Mouse (Mus musculus) limb, embryonic 11.5 days (tissue): ENCODE results near the gene Eif3c. TPM values are rescaled to one million over a fixed set of nuclear protein-coding genes. Genes with fewer than 3 reads are reported as not detected.

Experiments used
- ATAC-seq: fragments of 200-750 bp; cut with Nextera tagmentation; 2 replicates; pipeline ENCODE4 v1.8.0; 2017; ENCODE audit warnings: low read depth; ENCODE audit not compliant: insufficient number of reproducible peaks, low FRiP score, low TSS enrichment
- DNase-seq: peaks from one replicate; pipeline ENCODE4 v3.0.0-alpha.2; 2015; ENCODE audit warnings: low spot score
- H3K27ac ChIP-seq: fragments of 300-500 bp; sonication (generic); replicated peaks from 2 replicates; pipeline ENCODE4 v1.5.1; 2014; ENCODE audit warnings: low read depth, mild to moderate bottlenecking, low read length
- H3K27me3 ChIP-seq: fragments of 300-500 bp; sonication (generic); 2 replicates; pipeline ENCODE4 v1.6.1; 2014; ENCODE audit warnings: mild to moderate bottlenecking, low read length, mixed read lengths; ENCODE audit not compliant: control insufficient read depth, insufficient read depth
- H3K36me3 ChIP-seq: fragments of 300-500 bp; sonication (generic); 2 replicates; pipeline ENCODE4 v1.6.1; 2014; ENCODE audit warnings: mild to moderate bottlenecking, low read length, moderate library complexity, mixed read lengths; ENCODE audit not compliant: control insufficient read depth, insufficient read depth
- H3K4me1 ChIP-seq: fragments of 300-500 bp; sonication (generic); 2 replicates; pipeline ENCODE4 v1.6.1; 2014; ENCODE audit warnings: low read length, mixed read lengths; ENCODE audit not compliant: control insufficient read depth, insufficient read depth
- H3K4me2 ChIP-seq: fragments of 300-500 bp; sonication (generic); 2 replicates; pipeline ENCODE4 v1.6.1; 2014; ENCODE audit warnings: low read depth, mild to moderate bottlenecking, moderate library complexity; ENCODE audit not compliant: severe bottlenecking
- H3K4me3 ChIP-seq: fragments of 300-500 bp; sonication (generic); 2 replicates; pipeline ENCODE4 v1.5.1; 2014; ENCODE audit warnings: low read depth, low read length
- H3K9ac ChIP-seq: fragments of 300-500 bp; sonication (generic); 2 replicates; pipeline ENCODE4 v1.6.1; 2014; ENCODE audit warnings: mild to moderate bottlenecking, low read length
- H3K9me3 ChIP-seq: fragments of 300-500 bp; sonication (generic); 2 replicates; pipeline ENCODE4 v1.6.1; 2016; ENCODE audit warnings: low read length; ENCODE audit not compliant: control insufficient read depth
- WGBS: fragments of 180-500 bp; shearing (Covaris S2); extraction: QIAGEN DNeasy Blood & Tissue Kit; methylation state at CpG from one replicate; pipeline ENCODE4 v1.1.7; 2014; 5-methylcytosine and 5-hydroxymethylcytosine counted together
- polyA plus RNA-seq: library from polyadenylated mRNA; unstranded; fragments of >200 nt; fragmentation: Nextera tagmentation; extraction: Ambion mirVana; gene quantifications from 2 replicates; pipeline ENCODE4 v1.2.1, GENCODE M21; 2014

Gene Eif3c
- polyA plus RNA-seq = 195 and 204 TPM in 2 replicates

DNA sequence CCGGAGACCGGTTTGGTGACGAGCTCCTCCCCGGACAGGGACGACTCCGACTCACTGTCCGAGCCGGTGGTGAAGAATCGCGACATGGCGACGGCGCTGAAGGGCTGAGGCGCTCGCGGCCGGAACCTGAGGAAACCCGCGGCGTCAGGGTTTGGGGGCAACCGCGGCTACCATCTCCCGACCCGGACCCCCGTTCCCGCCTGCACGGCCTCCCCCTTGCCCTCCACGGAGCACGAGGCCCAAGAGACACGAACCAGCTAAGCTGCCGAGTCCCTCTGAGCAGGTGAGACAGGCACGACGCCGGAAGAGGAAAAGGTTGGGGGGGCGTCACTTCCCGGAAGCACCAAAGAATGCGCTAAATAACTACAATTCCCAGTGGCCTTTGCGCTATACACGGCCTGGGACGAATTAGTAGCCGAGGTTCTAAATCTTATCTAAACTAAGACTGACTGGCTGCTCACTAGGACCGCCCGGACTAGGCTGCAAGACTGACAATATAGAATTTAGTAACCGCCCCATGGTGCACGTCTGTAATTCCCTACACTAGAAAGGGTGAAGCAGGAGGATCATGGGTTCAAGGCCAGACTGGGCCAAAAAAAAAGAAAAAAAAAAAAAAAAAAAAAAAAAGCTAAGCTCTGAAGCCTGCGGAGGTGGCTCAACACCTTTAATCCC is at the start of gene Eif3c:
TSS of gene Eif3c (minus strand) at position 318 of the 672 bp plus-strand sequence.
- WGBS = under 1% methylated on average over 46 of the region's 46 CpGs
- peak within 1 kb of the TSS; percentile 99 for H3K4me3 ChIP-seq
- no peaks in the 10 kb centered on the region for H3K27me3 ChIP-seq
- ATAC-seq (peak; percentile 93), DNase-seq (peak; percentile 92)
- no peaks in the 10 kb centered on the region for H3K9me3 ChIP-seq
- H3K4me2 ChIP-seq = peak within 1 kb of the TSS; percentile 46
- H3K4me1 ChIP-seq = no peaks in the 10 kb centered on the region
- 0 out of 2 replicates have a peak within 1 kb of the TSS, but pooled peaks have one; percentile 12 for H3K27ac ChIP-seq
- peaks cover 23% of the 10 kb centered on the region for H3K36me3 ChIP-seq
- H3K9ac ChIP-seq = peak within 1 kb of the TSS; percentile 80

DNA sequence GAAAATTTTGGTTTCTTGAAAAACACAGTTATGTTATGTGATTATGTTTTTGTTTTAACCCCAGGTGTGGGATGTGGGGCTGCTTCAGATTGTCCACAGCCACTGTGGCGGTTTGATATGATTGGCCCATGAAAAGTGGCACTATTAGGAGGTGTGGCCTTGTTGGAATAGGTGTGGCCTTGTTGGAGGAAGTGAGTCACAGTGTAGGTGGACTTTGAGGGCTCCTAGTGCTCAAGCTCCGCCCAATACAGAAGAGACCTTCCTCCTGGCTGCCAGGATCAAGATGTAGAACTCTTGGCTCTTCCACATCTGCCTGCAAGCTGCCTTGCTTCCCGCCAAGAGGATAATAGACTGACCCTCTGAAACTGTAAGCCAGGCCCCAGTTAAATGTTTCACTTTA is 46.5 kb upstream of the Eif3c start:
- Histone ChIP-seq H3K9ac (no peak overlapping the region), H3K27ac (no peak overlapping the region), H3K36me3 (no peaks in the 10 kb centered on the region), H3K27me3 (no peaks in the 10 kb centered on the region), H3K4me1 (no peaks in the 10 kb centered on the region), H3K4me3 (no peak overlapping the region), H3K9me3 (no peaks in the 10 kb centered on the region), H3K4me2 (no peak overlapping the region)
- DNase-seq (no peak), ATAC-seq (no peak)
- 73% methylated on average over 3 of the region's 3 CpGs for WGBS

- H3K4me3 ChIP-seq = no peak overlapping the region
- DNase-seq = no peak
- WGBS = 87% methylated on average over 5 of the region's 5 CpGs
- H3K27me3 ChIP-seq = no peaks in the 10 kb centered on the region
- no peak overlapping the region for H3K9ac ChIP-seq
- H3K4me1 ChIP-seq = no peaks in the 10 kb centered on the region
- no peaks in the 10 kb centered on the region for H3K36me3 ChIP-seq
- no peak overlapping the region for H3K27ac ChIP-seq
- no peaks in the 10 kb centered on the region for H3K9me3 ChIP-seq
- no peak overlapping the region for H3K4me2 ChIP-seq
- no peak for ATAC-seq
Observed at GRCm38 (mm10) chr7:126607796-126608195, 41.6 kb upstream of the Eif3c start.

DNA sequence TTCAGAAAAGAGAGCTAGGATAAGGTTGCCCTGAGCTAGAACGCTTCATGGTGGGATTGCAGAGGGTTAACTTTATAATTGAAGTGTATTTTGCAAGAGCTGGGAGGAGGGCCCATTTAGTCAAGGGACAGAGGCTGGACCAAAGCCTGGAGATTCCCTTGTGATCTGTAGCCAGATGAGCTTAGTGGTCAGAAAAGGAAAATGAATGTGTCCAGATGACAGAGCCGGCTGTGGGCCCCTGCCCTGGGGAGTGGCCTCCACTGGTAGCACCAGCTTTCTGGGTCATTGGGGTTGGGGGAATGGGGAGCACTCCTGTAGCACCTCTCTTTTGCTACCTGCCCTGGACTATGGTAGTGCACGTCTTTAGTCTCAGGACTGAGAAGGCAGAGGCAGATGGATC is 40.9 kb upstream of the Eif3c start:
- ATAC-seq (no peak), DNase-seq (no peak)
- no peak overlapping the region for H3K27ac ChIP-seq
- H3K9ac ChIP-seq = no peak overlapping the region
- 81% methylated on average over 3 of the region's 3 CpGs for WGBS
- no peaks in the 10 kb centered on the region for H3K9me3 ChIP-seq
- no peak overlapping the region for H3K4me3 ChIP-seq
- no peak overlapping the region for H3K4me2 ChIP-seq
- no peaks in the 10 kb centered on the region for H3K27me3 ChIP-seq
- H3K36me3 ChIP-seq = no peaks in the 10 kb centered on the region
- no peaks in the 10 kb centered on the region for H3K4me1 ChIP-seq

- no peak overlapping the region for H3K27ac ChIP-seq
- DNase-seq (no peak), ATAC-seq (no peak)
- H3K9ac ChIP-seq = no peak overlapping the region
- H3K4me3 ChIP-seq = no peak overlapping the region
- no peaks in the 10 kb centered on the region for H3K36me3 ChIP-seq
- H3K9me3 ChIP-seq = no peaks in the 10 kb centered on the region
- WGBS = 83% methylated on average over 5 of the region's 5 CpGs
- H3K4me1 ChIP-seq = no peaks in the 10 kb centered on the region
- no peak overlapping the region for H3K4me2 ChIP-seq
- no peaks in the 10 kb centered on the region for H3K27me3 ChIP-seq
Observed at GRCm38 (mm10) chr7:126606611-126607010, 40.4 kb upstream of the Eif3c start.

DNA sequence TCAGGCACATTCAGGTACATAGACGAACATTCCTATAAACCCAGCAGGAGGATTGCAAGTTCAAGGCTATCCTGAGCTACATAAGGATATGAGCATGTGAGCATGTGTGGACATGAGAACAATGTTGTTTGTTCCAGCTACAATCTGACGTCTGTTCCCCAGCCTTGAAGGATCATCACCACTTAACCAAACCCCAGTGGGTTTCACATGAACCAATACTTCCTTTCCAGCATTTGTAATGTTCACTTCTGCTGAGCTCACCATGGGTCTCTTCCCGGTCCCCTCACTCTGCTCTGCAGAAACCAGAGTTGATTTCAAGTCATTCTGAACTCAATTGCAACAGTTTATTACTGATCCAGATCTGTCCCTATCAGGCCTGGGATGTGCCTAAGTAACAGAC is 36.4 kb upstream of the Eif3c start:
- no peaks in the 10 kb centered on the region for H3K4me1 ChIP-seq
- no peak overlapping the region for H3K9ac ChIP-seq
- ATAC-seq (no peak), DNase-seq (no peak)
- H3K27me3 ChIP-seq = no peaks in the 10 kb centered on the region
- no peaks in the 10 kb centered on the region for H3K36me3 ChIP-seq
- 83% methylated on average over 3 of the region's 3 CpGs for WGBS
- no peak overlapping the region for H3K4me3 ChIP-seq
- H3K4me2 ChIP-seq = no peak overlapping the region
- no peak overlapping the region for H3K27ac ChIP-seq
- no peaks in the 10 kb centered on the region for H3K9me3 ChIP-seq

DNA sequence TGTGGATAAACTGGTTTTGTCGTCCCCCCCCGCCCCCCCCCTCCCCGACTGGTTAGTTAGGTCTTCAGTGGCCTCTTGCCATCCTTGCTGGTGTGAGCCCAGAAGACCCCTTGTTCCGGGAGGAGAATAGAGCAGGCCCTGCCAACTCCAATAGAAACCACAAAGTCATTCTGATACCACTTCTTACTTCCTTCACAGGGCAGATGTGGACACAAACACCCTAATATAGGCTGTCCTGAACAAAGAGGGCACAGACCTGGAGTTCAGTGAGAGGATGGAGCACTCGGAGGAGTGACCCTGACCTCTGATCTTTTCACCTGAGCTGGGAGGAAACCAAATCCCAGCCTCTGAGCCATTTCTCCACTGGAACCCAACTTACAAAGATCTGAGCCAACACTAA is 35.7 kb upstream of the Eif3c start:
- ATAC-seq (no peak), DNase-seq (no peak)
- no peaks in the 10 kb centered on the region for H3K4me1 ChIP-seq
- no peak overlapping the region for H3K4me2 ChIP-seq
- no peak overlapping the region for H3K27ac ChIP-seq
- no peaks in the 10 kb centered on the region for H3K9me3 ChIP-seq
- H3K9ac ChIP-seq = no peak overlapping the region
- no peaks in the 10 kb centered on the region for H3K36me3 ChIP-seq
- H3K27me3 ChIP-seq = no peaks in the 10 kb centered on the region
- WGBS = 47% methylated on average over 5 of the region's 5 CpGs
- no peak overlapping the region for H3K4me3 ChIP-seq

GRCm38 (mm10) chr7:126598919-126599318 is 32.7 kb upstream of the Eif3c start:
- ATAC-seq = no peak
- Histone ChIP-seq H3K4me2 (no peak overlapping the region), H3K4me3 (no peak overlapping the region), H3K9ac (no peak overlapping the region), H3K27ac (no peak overlapping the region), H3K36me3 (no peaks in the 10 kb centered on the region), H3K27me3 (no peaks in the 10 kb centered on the region), H3K4me1 (no peaks in the 10 kb centered on the region), H3K9me3 (no peaks in the 10 kb centered on the region)
- DNase-seq = no peak
- WGBS = 85% methylated on average over 6 of the region's 6 CpGs

DNA sequence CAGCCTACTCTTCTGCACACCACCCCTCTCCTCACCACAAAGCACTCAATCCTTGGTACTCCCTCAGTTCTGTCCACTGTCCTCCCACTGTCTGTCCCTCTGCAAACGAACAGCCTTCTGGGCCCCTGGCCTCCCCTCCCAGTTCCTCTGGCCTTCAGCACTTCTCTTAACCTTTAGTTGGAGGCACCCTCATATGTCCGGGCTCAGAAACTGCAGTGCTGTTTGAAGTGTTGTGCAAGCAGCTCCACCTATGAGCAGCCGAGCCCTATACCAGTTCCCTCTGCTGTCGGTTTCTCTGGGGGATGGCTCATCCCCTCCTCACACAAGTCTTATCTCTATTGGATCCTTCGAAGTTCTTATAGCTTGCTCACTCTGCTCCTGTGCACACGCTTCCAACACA is 30.2 kb upstream of the Eif3c start:
- 65% methylated on average over 6 of the region's 6 CpGs for WGBS
- no peak for DNase-seq
- no peak for ATAC-seq

More for the DNA sequence above, 30.2 kb upstream of the Eif3c start:
- H3K9me3 ChIP-seq = no peaks in the 10 kb centered on the region
- no peaks in the 10 kb centered on the region for H3K4me1 ChIP-seq
- no peaks in the 10 kb centered on the region for H3K36me3 ChIP-seq
- no peaks in the 10 kb centered on the region for H3K27me3 ChIP-seq
- no peak overlapping the region for H3K4me3 ChIP-seq
- H3K9ac ChIP-seq = no peak overlapping the region
- H3K27ac ChIP-seq = no peak overlapping the region
- H3K4me2 ChIP-seq = no peak overlapping the region
